Mouse (Mus musculus): ENCODE measurements around the gene Dazap2.

DNA sequence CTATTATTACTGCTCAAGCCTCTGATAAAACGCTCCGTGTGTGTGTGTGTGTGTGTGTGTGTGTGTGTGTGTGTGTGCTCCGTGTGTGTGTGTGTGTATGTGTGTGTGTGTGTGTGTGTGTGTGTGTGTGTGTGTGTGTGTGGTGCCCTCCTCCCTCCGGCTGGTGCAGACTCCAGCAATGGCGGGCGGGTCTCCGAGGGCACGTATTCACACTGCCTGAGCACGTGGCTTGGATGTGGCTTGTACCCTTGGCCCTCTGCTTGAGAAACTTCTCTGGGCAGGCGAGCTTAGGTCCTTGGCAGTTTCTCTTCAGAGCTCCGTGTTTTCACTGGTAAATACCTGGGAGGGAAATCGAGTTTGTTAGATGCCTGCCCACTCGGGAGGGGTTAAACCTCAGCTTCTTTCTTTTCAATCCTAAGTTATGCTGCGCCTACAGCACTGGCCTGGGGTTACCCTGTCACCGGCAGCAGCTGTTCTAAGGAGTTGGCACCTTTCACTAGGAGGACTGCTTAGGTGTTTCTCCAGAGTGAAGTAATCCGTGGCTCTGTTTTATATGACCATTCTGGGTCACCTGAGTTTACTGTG lies 26.2 kb downstream of the Dazap2 start:
- TF ChIP-seq POLR2A (IDR thresholded peaks at IDR 0.05; ENCODE audit: low read depth, low read length) (no peak), CTCF (IDR thresholded peaks at IDR 0.05; ENCODE audit: borderline replicate concordance, insufficient read depth, low read length) (no peak)
